Mouse (Mus musculus) midbrain, embryonic 14.5 days (tissue): ENCODE data around the gene Mgat5. TPM values are rescaled to one million over a fixed set of nuclear protein-coding genes. Genes with fewer than 3 reads are reported as not detected.

Experiments used
- ATAC-seq: fragments of 200-750 bp; cut with Nextera tagmentation; 2 replicates; pipeline ENCODE4 v1.8.0; 2017; ENCODE audit warnings: moderate number of reproducible peaks, moderate library complexity; ENCODE audit not compliant: low FRiP score, low TSS enrichment
- DNase-seq: peaks from one replicate; pipeline ENCODE4 v3.0.0-alpha.2; 2015
- H3K27ac ChIP-seq: fragments of 300-500 bp; sonication (generic); replicated peaks from 2 replicates; pipeline ENCODE4 v1.5.1; 2014; ENCODE audit warnings: mild to moderate bottlenecking, low read depth, low read length, moderate library complexity
- H3K27me3 ChIP-seq: fragments of 300-500 bp; sonication (generic); 2 replicates; pipeline ENCODE4 v1.6.1; 2014; ENCODE audit warnings: low read length, control low read depth, mixed read lengths; ENCODE audit not compliant: control insufficient read depth, insufficient read depth
- H3K36me3 ChIP-seq: fragments of 300-500 bp; sonication (generic); 2 replicates; pipeline ENCODE4 v1.6.1; 2014; ENCODE audit warnings: low read length, control low read depth; ENCODE audit not compliant: control insufficient read depth, insufficient read depth
- H3K4me1 ChIP-seq: fragments of 300-500 bp; sonication (generic); 2 replicates; pipeline ENCODE4 v1.6.1; 2014; ENCODE audit warnings: mild to moderate bottlenecking, antibody characterized with exemption, low read length, control low read depth; ENCODE audit not compliant: control insufficient read depth, insufficient read depth
- H3K4me2 ChIP-seq: fragments of 300-500 bp; sonication (generic); 2 replicates; pipeline ENCODE4 v1.6.1; 2014; ENCODE audit warnings: mild to moderate bottlenecking, low read length, moderate library complexity
- H3K4me3 ChIP-seq: fragments of 300-500 bp; sonication (generic); replicated peaks from 2 replicates; pipeline ENCODE4 v1.5.1; 2014; ENCODE audit warnings: low read depth, low read length
- H3K9ac ChIP-seq: fragments of 300-500 bp; sonication (generic); replicated peaks from 2 replicates; pipeline ENCODE4 v1.6.1; 2014; ENCODE audit warnings: mild to moderate bottlenecking, low read length, moderate library complexity
- H3K9me3 ChIP-seq: fragments of 300-500 bp; sonication (generic); 2 replicates; pipeline ENCODE4 v1.6.1; 2016; ENCODE audit warnings: low read length, control low read depth, mixed read lengths; ENCODE audit not compliant: control insufficient read depth
- WGBS: fragments of 180-500 bp; shearing (Covaris S2); extraction: QIAGEN DNeasy Blood & Tissue Kit; methylation state at CpG from one replicate; pipeline ENCODE4 v1.1.7; 2014; 5-methylcytosine and 5-hydroxymethylcytosine counted together
- polyA plus RNA-seq: library from polyadenylated mRNA; unstranded; fragments of >200 nt; fragmentation: Nextera tagmentation; extraction: Ambion mirVana; gene quantifications from 2 replicates; pipeline ENCODE4 v1.2.1, GENCODE M21; 2014

The Mgat5 gene
- polyA plus RNA-seq, 1 experiment from 2014 or later = 18.3 TPM

- 84% methylated on average over 12 of the region's 12 CpGs for WGBS
- ATAC-seq (no peak), DNase-seq (no peak)
- H3K9me3 ChIP-seq = no peaks in the 10 kb centered on the region
- H3K4me2 ChIP-seq = no peak overlapping the region
- H3K4me1 ChIP-seq = no peaks in the 10 kb centered on the region
- no peak overlapping the region for H3K4me3 ChIP-seq
- H3K36me3 ChIP-seq = peaks cover 15% of the 10 kb centered on the region
- H3K27me3 ChIP-seq = no peaks in the 10 kb centered on the region
- H3K9ac ChIP-seq = no peak overlapping the region
- H3K27ac ChIP-seq = no peak overlapping the region
Observed at GRCm38 (mm10) chr1:127396569-127397349, 191.9 kb downstream of the Mgat5 start.

GRCm38 (mm10) chr1:127397396-127397795 lies 192.6 kb downstream of the Mgat5 start:
- no peak for ATAC-seq
- 83% methylated on average over 13 of the region's 13 CpGs for WGBS

GRCm38 (mm10) chr1:127398186-127398585 lies 193.4 kb downstream of the Mgat5 start:
- no peaks in the 10 kb centered on the region for H3K27me3 ChIP-seq
- peaks cover 15% of the 10 kb centered on the region for H3K36me3 ChIP-seq
- no peaks in the 10 kb centered on the region for H3K4me1 ChIP-seq
- WGBS = 97% methylated on average over 5 of the region's 5 CpGs
- no peak overlapping the region for H3K27ac ChIP-seq
- no peak for DNase-seq
- no peak overlapping the region for H3K4me2 ChIP-seq
- no peaks in the 10 kb centered on the region for H3K9me3 ChIP-seq
- no peak for ATAC-seq
- no peak overlapping the region for H3K9ac ChIP-seq
- no peak overlapping the region for H3K4me3 ChIP-seq

More at GRCm38 (mm10) chr1:127397396-127397795, 192.6 kb downstream of the Mgat5 start:
- Histone ChIP-seq H3K4me1 (no peaks in the 10 kb centered on the region), H3K36me3 (peaks cover 15% of the 10 kb centered on the region), H3K4me3 (no peak overlapping the region), H3K9me3 (no peaks in the 10 kb centered on the region), H3K9ac (no peak overlapping the region), H3K27ac (no peak overlapping the region), H3K4me2 (no peak overlapping the region), H3K27me3 (no peaks in the 10 kb centered on the region)
- no peak for DNase-seq

- Histone ChIP-seq H3K4me1 (no peaks in the 10 kb centered on the region), H3K9ac (no peak overlapping the region), H3K9me3 (no peaks in the 10 kb centered on the region), H3K27me3 (no peaks in the 10 kb centered on the region), H3K36me3 (peaks cover 12% of the 10 kb centered on the region), H3K4me2 (no peak overlapping the region), H3K27ac (no peak overlapping the region), H3K4me3 (no peak overlapping the region)
- 41% methylated on average over 2 of the region's 2 CpGs for WGBS
- no peak for ATAC-seq
- no peak for DNase-seq
Observed at GRCm38 (mm10) chr1:127400198-127400597, 195.4 kb downstream of the Mgat5 start.

GRCm38 (mm10) chr1:127400666-127401065 lies 195.9 kb downstream of the Mgat5 start:
- no peaks in the 10 kb centered on the region for H3K4me1 ChIP-seq
- no peak overlapping the region for H3K9ac ChIP-seq
- no peak overlapping the region for H3K4me2 ChIP-seq
- no peak overlapping the region for H3K4me3 ChIP-seq
- H3K27me3 ChIP-seq = no peaks in the 10 kb centered on the region
- H3K36me3 ChIP-seq = peaks cover 12% of the 10 kb centered on the region
- DNase-seq (no peak), ATAC-seq (no peak)
- no peaks in the 10 kb centered on the region for H3K9me3 ChIP-seq
- 25% methylated on average over 6 of the region's 6 CpGs for WGBS
- no peak overlapping the region for H3K27ac ChIP-seq

GRCm38 (mm10) chr1:127404655-127405054 lies 199.8 kb downstream of the Mgat5 start:
- Histone ChIP-seq H3K9ac (no peak overlapping the region), H3K4me2 (no peak overlapping the region), H3K4me1 (no peaks in the 10 kb centered on the region), H3K27me3 (no peaks in the 10 kb centered on the region), H3K36me3 (peaks cover 4% of the 10 kb centered on the region; the same call in 1 of the 2 replicates), H3K4me3 (no peak overlapping the region), H3K27ac (no peak overlapping the region), H3K9me3 (no peaks in the 10 kb centered on the region)
- 32% methylated on average over 3 of the region's 3 CpGs for WGBS
- DNase-seq = no peak
- ATAC-seq = no peak

- Histone ChIP-seq H3K9ac (no peak overlapping the region), H3K27me3 (no peaks in the 10 kb centered on the region), H3K9me3 (no peaks in the 10 kb centered on the region), H3K27ac (no peak overlapping the region; the same call in 1 of the 2 replicates), H3K4me3 (no peak overlapping the region), H3K36me3 (peaks cover 18% of the 10 kb centered on the region; the same call in 1 of the 2 replicates), H3K4me2 (no peak overlapping the region), H3K4me1 (no peaks in the 10 kb centered on the region)
- DNase-seq (peak; percentile 49), ATAC-seq (no peak)
- WGBS = 42% methylated on average over 2 of the region's 2 CpGs
Observed at GRCm38 (mm10) chr1:127408957-127409423, 204.2 kb downstream of the Mgat5 start.

- Histone ChIP-seq H3K27ac (no peak overlapping the region; the same call in 1 of the 2 replicates), H3K4me3 (no peak overlapping the region), H3K36me3 (peaks cover 20% of the 10 kb centered on the region; the same call in 1 of the 2 replicates), H3K27me3 (no peaks in the 10 kb centered on the region), H3K9me3 (no peaks in the 10 kb centered on the region), H3K4me1 (no peaks in the 10 kb centered on the region), H3K9ac (no peak overlapping the region), H3K4me2 (no peak overlapping the region)
- 37% methylated on average over 5 of the region's 5 CpGs for whole genome bisulfite sequencing
- ATAC-seq (no peak), DNase-seq (peak; percentile 50)
Observed at GRCm38 (mm10) chr1:127409512-127409911, 204.7 kb downstream of the Mgat5 start.

GRCm38 (mm10) chr1:127414500-127414899 lies 209.7 kb downstream of the Mgat5 start:
- H3K9ac ChIP-seq = no peak overlapping the region
- no peaks in the 10 kb centered on the region for H3K9me3 ChIP-seq
- peak overlapping the region; percentile 42; the same call in 1 of the 2 replicates for H3K27ac ChIP-seq
- H3K4me1 ChIP-seq = no peaks in the 10 kb centered on the region
- WGBS = 54% methylated on average over 7 of the region's 7 CpGs
- H3K36me3 ChIP-seq = peaks cover 27% of the 10 kb centered on the region; the same call in 1 of the 2 replicates
- no peak for ATAC-seq
- peak; percentile 45 for DNase-seq
- no peaks in the 10 kb centered on the region for H3K27me3 ChIP-seq
- no peak overlapping the region for H3K4me3 ChIP-seq
- H3K4me2 ChIP-seq = no peak overlapping the region
